Mouse (Mus musculus): ENCODE measurements at regions not wholly inside any gene's neighbourhood (a gene's known extent, or its start where the extent isn't known, plus 50 kb on each side); places are given as distances from the start of the nearest gene placed in this dataset.

DNA sequence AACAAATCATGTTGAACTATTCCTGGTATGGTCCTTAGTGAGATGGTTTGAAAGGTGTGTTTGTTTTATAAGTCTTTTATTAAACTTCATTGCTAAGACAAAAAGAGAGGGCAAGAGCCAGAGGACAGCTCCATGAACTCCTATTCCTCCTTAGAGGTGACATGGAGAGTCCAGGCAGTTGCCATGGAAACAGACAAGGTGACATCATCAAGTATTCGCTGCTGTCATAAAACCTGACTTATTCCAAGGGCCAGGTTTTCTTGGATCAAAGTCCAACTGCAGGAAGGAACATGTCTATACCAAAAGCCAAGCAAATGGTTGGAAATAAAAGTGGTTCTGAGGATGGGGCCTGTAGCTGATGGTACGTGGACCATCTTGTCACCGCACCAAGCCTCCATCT, 383.0 kb upstream of the Sall1 start:
- POLR2A ChIA-PET, result interaction anchor here in 1 of 4 experiments (0.5 kb wide), 1 partner anchor 1950 kb away, joined by 4 read pairs; no protein-coding TSS in a partner anchor

DNA sequence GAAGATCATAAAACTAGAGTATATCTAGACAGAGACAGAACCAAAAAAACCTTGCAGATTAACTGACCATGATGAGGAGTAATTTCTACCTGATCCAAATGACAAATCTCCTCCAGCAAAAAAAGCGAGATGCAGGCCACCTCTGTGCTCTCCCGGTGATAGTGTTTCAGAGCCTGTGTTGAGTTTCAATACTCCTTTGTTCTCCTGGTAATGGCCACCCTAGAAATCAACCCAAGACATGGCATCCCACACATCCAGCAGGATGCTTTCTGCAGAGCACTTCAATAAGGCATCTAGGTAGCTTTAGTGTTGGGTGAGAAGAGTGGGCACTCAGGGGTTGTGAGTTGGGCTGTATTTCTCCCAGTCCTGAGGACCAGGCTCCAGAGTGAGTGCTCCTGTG, 371.3 kb upstream of the Sall1 start:
- ChIA-PET CTCF (no interaction called here), POLR2A (interaction anchor here in 1 of 4 experiments (0.6 kb wide), 2 partner anchors 223 to 496 kb away, joined by 3 to 5 read pairs; no protein-coding TSS in a partner anchor)

More for the DNA sequence above, 383.0 kb upstream of the Sall1 start:
- CTCF ChIA-PET, result interaction anchor here in 1 of 4 experiments (0.7 kb wide), 1 partner anchor 37 kb away, joined by 3 read pairs; no protein-coding TSS in a partner anchor

DNA sequence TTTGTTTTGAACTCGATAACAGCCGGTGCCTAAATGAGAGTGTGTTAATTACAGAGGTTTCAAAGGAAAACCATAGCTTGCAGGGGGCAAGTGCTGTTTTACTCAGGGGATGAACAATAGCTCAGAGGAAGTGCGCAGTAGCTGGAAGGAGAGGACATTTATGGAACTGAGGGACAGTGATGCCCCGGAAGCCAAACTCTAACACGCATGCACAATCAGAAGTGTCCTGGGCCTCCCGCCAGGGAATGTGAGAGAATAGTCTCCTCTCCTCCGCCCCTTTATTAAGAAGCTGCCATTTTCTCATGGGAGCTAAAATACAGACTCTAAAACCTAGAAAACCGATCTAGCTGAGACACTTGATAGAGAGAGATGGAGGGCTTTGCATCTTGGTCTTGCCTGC, 368.5 kb upstream of the Sall1 start:
- CTCF ChIA-PET, result no interaction called here
- POLR2A ChIA-PET, result interaction anchor here in 1 of 4 experiments (0.7 kb wide), 1 partner anchor 503 kb away, joined by 3 read pairs; no protein-coding TSS in a partner anchor

DNA sequence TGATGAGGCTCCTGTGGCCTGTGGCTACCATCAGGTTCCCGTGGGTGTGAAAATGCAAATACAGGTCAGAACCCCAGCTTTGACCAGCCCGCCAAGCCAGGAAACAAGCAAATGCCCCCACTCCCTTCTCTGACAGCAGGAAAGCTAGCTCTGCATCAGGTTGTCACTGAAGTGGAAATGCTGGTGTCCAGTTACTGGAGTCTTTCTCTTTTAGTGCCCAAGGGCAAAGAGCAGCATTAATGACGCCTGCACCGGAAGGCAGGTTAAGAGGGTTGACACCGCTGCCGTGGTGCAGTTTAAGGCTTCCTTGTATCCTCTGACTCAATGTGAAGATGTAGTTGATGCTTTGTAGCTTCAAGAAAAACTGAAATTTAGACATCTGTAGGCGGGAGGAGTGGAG, 368.1 kb upstream of the Sall1 start:
- POLR2A ChIA-PET, result interaction anchor here in 2 of 4 experiments (0.6 to 0.7 kb wide), 2 partner anchors 502 to 752 kb away, joined by 3 read pairs; no protein-coding TSS in a partner anchor

DNA sequence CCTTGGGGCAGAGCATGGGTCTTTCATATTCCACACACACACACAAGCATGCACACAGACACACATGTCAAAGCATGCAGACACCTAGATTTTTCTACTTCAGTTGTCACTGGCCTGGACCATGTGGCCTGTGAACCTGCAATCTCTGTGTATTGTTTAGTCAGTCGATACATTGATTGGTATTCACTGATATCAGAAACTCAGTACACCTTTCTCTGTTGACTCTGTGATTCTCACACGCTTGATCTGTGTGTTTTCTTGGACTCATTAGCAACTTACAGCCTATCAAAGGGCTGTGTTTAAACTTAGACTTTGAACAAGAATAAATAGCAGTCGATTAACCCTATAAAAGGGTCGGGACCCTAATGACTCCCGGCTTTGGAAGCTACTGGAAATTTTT, 362.7 kb upstream of the Sall1 start:
- CTCF ChIA-PET, result no interaction called here

More for the DNA sequence above, 368.1 kb upstream of the Sall1 start:
- CTCF ChIA-PET, result no interaction called here

DNA sequence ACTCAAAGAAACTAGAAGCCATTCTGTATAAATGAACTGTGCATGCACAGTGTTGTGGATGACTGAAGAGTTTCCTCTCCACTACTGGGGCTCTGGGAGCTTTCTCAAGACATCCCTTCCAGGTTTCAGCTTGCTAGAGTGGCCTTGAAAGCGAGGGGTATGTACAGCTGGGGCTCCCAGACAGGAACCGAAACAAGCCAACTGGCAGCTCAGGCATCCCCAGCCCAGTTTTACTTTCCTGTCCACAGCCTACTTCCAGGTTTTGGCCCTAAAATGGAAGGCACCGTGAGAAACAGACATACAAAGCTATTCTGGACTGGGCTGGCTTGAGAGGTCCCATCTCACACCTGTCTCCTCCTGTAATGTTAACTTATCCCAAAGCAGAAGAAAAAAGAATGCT, 360.3 kb upstream of the Sall1 start:
- ChIA-PET CTCF (no interaction called here), POLR2A (no interaction called here)

More for the DNA sequence above, 362.7 kb upstream of the Sall1 start:
- POLR2A ChIA-PET, result no interaction called here

DNA sequence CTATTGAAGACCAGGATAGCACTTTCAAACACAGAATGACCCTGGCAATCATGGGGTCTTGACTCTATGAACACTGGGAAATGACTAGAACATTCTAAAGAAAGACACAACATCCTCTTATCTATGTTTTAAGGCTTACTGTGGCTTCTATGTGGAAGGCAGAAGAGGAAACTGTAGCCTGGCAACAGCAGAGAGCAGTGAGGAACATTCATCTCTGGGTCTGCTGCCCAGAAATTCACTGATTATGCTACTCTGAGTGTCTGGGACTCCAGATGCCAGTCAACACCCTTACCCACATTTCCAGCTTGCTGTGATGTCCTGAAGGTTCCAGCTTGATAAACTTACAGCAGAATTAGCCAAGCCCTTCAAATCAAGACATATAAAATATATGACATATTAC, 352.7 kb upstream of the Sall1 start:
- POLR2A ChIA-PET, result interaction anchor here in 1 of 4 experiments (0.5 kb wide), 1 partner anchor 62 kb away, joined by 8 read pairs; no protein-coding TSS in a partner anchor

DNA sequence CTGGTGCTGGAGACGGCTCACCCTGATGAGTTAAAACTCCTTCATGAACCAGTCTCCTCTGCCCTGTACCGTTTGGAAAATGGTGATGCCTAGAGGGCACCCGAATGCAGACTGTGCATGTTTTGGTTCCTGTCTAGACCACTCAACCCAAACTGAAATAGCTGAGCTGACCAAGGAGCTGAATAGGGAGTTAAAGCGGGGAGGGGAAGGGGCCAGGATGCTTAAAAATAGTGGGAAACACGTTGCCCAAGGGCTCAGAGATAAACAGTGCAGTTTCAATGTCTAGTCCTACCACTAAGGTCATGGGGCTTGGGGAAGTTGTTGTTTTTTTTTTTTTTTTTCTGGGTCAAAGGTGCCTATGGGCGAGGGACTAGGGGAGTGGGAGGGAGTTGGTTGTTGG, 348.8 kb upstream of the Sall1 start:
- ChIA-PET POLR2A (no interaction called here), CTCF (interaction anchor here in 1 of 4 experiments (0.6 kb wide), 1 partner anchor 637 kb away, joined by 6 read pairs; no protein-coding TSS in a partner anchor)

More for the DNA sequence above, 352.7 kb upstream of the Sall1 start:
- CTCF ChIA-PET, result no interaction called here

DNA sequence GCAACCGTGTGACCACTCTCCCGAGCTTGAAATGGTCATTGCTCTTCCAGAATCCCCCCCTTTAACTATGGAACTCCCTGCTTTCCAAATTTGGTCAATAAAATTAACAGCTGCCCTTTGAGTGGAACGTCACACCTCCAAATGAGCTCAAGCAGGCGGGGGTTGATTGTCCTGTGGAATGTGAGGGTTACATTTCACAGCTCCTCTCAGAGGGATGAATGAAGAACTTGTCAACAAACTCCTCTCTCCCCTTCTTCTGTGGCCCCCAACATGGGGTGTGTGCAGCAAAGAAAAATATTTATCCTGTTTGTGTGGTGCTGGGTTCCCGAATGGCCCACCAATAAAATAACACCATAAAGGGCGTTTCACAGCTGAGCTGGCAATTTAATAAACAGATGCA, 344.8 kb upstream of the Sall1 start:
- CTCF ChIA-PET, result no interaction called here

DNA sequence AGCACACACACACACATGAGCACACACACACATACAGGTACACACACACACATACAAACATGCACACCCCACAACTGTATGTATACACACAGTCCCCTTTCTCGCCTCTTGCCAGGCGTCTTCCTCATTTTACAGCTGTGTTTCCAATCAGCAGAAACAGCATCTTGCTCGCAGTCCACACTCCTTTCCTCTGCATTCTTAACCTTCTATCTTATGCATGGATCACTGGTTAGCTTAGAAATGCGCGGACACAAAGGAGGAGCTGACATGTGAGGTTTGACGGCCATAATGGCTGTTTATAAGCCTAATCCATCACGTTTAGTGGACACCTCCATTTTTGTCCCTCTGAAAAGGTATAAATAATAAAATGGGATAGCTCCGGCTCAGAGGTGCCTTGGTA, 343.3 kb upstream of the Sall1 start:
- ChIA-PET CTCF (interaction anchor here in 1 of 4 experiments (0.6 kb wide), 1 partner anchor 245 kb away, joined by 3 read pairs; no protein-coding TSS in a partner anchor), POLR2A (interaction anchor here in 3 of 4 experiments (0.6 to 1.5 kb wide), 4 partner anchors 98 to 437 kb away, joined by 3 to 5 read pairs (median 3); no protein-coding TSS in a partner anchor)

More for the DNA sequence above, 344.8 kb upstream of the Sall1 start:
- POLR2A ChIA-PET, result interaction anchor here in 1 of 4 experiments (1.5 kb wide), 1 partner anchor 439 kb away, joined by 3 read pairs; no protein-coding TSS in a partner anchor

DNA sequence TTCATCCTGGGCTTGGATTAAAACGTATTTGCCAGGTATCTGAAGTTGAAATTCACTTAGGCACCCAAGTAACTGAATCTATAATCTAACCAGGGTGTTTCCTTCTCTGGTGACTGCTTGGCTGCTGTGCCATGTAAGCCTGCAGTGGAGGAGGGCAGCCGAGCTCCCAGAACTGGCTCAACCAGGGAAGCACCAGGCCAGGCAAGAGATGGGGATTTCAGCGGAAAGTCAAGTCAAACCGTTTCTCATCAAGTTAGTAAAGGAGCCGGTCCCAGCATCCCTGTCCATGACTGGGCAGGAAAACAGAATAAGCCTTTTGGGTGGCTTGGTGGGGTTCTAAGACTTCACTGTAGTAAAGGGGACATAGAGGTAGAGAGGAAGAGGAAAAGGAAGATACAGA, 341.1 kb upstream of the Sall1 start:
- CTCF ChIA-PET, result no interaction called here
- POLR2A ChIA-PET, result no interaction called here

DNA sequence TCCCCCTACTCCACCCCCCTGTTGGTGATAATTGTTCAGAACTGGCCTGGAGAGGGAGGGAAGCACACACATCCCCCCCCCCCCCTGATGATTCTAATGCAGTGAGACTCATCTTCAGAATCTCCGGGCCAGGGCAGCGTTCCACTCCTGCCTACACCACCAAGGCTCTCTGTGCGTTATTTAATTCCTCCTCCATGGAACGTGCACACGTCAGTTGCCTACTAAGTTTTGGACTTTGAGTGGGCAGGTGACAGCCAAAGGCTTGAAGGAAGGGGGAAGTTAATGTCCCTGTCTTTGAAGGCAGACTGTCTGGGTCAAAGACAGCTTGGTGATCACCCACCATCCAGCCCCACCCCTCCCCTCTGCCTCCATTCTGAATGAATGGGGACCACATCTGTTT, 339.8 kb upstream of the Sall1 start:
- ChIA-PET POLR2A (no interaction called here), CTCF (no interaction called here)

DNA sequence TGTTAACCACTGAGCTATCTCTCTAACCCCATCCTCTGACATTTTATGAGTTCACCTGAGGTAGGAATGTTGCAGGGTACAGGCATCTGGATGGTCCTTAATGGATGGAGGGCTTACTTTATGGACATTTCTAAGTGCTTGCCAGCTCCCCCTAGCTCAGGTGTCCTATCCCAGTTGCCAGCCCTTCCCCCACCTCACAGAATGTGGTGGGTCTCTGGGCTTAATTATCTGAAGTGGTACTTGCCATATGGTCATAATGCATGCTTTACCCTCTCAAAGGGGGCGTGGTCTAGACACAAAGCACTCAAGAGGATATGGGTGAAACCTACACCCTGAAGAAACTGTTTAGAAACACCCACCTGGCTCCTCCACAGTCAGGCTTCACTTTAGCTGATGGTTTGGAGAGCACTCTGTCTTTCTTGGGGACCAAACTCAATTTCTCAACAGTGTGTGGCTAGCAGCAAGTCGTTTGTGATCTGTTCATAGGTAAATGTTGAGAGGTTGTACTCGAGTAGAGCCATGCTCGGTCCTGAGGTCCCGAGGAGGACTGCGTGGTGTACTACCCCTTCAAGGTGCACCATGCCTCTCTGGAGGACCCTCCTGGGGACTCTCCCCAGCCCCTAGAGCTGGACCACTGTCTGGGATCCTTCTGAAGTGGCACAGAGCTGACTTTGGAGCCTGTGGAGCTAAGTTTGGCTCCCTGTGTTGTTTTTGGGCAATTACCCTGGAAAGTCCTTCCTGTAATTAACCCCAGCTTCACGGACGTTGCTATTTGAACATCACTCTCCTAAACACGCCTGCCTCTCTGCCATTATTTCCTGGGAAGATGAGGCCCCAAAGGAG, 338.8 kb upstream of the Sall1 start:
- POLR2A ChIA-PET, result no interaction called here
- CTCF ChIA-PET, result interaction anchor here in 2 of 4 experiments (0.6 to 0.7 kb wide), 3 partner anchors 12 to 330 kb away, joined by 3 to 7 read pairs (median 3); no protein-coding TSS in a partner anchor

DNA sequence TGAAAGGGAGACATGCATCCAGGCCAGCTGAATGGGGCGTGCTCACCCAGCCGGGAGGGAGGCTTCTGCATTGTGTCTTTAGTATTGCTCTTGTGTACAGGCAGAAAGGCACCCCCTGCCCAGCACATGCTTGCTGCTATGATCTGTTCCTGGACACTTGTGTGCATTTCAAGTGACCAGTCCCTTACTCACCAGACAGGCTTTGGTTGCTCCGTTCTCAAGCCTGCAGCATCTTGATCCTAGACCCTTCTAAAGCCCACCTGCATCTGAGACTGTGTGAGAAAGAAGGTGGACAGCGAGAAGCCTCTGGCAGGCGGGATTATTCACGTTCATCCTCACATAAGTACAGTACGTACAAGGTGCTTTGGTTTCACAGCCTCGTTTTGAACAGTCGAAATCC, 336.5 kb upstream of the Sall1 start:
- POLR2A ChIA-PET, result no interaction called here
- CTCF ChIA-PET, result no interaction called here

DNA sequence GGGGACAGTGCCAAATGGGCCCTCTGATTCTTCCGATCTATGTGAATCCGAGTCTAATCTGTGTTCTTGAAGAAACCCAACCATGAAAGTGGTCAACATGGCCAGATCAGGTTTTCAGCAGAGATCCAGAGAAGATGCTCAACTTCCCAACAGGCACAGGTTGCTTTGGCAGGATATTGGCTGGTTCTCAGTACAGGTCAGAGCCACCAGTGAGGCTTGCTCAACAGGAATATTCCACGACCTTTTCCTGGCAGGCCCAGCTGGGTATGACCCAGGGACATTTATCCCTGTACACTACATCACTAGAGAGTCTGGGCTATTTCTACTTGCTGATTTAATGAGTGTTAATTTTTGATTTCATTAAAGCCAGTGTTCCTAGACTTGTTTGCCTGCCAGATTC, 328.8 kb upstream of the Sall1 start:
- POLR2A ChIA-PET, result no interaction called here

DNA sequence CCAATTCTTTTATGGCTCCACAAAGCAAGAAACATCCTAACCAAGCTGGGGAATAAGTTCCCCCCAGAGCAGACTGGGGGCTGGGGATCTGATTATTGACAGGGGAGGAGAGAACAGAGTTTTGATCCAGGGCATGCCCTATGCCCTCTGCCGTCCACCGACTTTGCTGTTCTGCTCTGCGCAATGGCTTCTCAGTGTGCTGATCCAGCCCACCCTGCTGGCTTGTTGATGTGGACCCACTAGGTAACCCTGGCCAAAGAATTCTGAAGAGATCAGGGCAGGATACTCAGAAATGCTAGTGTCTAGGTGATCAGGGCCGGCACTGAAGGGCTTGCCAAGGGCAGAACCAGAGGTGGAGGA, 327.8 kb upstream of the Sall1 start:
- POLR2A ChIA-PET, result no interaction called here

More for the DNA sequence above, 328.8 kb upstream of the Sall1 start:
- CTCF ChIA-PET, result no interaction called here

DNA sequence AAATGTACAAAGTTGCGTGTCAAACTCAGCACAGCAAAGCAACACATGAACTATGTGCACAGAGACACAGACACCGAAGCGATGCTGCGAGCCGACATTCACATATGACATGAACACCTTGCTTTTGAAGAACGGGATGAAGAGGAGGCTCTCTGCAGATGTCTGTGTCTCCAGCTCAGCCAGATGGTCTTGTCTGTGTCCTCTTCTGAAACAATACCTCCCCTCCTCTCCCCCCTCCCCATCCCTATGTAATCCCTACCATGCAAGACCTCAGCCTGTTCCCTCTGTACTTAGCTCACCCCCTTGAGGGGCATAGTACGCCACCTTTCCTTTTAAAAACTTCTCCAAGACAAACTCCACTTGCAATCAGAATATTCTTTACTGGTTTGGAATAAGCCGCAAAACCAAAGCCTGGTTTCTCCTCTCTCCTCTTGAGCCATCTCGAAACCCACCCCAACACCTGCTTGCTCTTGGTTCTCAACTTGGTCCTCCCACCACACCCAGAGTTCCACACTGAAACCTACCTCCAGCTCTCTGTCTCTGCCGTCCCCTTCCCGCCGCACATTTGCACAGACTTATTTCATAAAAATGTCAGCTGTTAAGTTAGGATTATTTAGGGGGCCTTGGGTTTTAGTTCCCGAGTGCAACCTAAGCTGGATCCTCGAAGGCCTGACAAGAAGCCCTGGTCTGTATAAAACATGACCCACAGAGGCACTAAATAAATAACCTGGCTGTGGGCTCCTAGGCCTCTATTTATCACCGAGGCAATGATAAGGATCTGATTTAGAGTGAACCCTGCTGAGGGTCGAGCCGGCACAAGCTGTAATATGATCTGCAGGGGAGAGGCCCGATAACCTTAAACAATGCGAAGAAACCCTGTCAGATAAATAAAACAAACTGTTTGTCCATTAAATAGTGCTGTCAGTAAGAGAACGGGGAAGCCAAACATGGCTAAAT, 327.1 kb upstream of the Sall1 start:
- CTCF ChIA-PET, result interaction anchor here in 1 of 4 experiments (0.6 kb wide), 1 partner anchor 11 kb away, joined by 7 read pairs; no protein-coding TSS in a partner anchor
- POLR2A ChIA-PET, result no interaction called here

More for the DNA sequence above, 327.8 kb upstream of the Sall1 start:
- CTCF ChIA-PET, result no interaction called here

DNA sequence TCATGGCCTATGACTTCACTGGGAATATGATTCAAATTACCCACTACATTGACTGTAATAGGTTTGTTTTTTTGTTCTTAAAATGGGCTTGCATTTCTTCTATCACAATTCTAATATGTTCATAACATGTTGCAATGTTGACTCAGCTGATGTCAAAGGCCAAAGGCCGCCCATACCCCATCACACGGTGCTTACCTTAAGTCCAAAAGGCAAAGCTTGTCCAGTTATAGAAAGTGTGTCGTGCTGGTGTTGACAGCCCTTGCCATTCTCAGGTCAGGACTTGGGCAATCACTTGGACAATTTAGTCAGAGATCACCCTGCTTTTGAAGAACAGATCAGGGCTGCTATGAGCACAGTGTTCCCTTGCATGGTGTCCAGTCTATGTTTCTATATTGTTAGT, 321.5 kb upstream of the Sall1 start:
- ChIA-PET CTCF (interaction anchor here in 1 of 4 experiments (0.6 kb wide), 1 partner anchor 30 kb away, joined by 4 read pairs; no protein-coding TSS in a partner anchor), POLR2A (no interaction called here)

DNA sequence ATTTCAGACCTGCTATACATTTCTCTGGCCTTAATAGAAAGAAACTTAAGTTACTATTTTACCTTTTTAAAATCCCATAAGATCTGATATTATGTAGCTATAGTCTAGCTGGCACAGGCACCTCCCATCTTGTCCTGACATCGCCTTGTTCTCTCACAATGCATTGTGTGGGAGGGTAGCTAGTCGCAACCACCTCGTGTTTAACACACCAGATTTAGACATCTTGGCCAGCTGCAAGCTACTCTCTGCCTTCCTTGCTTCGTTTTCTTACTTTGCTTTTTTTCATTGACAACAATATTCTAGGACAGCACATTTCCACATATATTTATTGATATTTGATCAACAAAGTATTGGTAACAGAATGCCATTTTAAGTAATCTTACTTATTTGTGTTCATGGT, 314.4 kb upstream of the Sall1 start:
- CTCF ChIA-PET, result no interaction called here
- POLR2A ChIA-PET, result no interaction called here

DNA sequence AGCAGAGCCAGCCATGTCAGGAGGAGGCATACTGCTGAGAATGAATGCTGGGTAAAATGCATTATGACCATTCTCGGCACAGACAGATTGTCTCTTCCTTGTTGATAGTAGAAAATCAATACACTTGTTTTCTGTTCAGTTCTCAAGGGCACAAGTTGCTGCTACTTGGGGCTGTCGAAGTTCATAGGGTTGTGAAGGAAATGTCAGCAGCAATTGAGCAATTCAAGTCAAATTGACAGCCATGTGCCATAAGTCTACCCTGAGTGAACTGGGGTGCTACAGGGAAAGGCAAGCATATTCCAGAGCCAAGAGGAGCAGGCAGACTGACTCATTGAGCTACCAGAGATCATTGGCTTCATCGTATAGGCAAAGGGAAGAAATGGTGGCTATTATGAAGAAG, 301.6 kb upstream of the Sall1 start:
- ChIA-PET CTCF (no interaction called here), POLR2A (no interaction called here)

All from embryonic stem cell, embryonic (primary cell).